Mouse (Mus musculus): ENCODE measurements around the gene Tedc1.

GRCm38 (mm10) chr12:113138901-113139864 lies 17.0 kb upstream of the Tedc1 start:
- no peak for TF ChIP-seq FLI1 (IDR thresholded peaks at IDR 0.05; ENCODE audit: low read length)
- TF ChIP-seq GATA1 (IDR thresholded peaks at IDR 0.05; ENCODE audit: borderline replicate concordance, low read length): no peak

Data from megakaryocyte, embryonic 14.5 days (primary cell).